Mouse (Mus musculus): ENCODE measurements around the gene Olfr901.

DNA sequence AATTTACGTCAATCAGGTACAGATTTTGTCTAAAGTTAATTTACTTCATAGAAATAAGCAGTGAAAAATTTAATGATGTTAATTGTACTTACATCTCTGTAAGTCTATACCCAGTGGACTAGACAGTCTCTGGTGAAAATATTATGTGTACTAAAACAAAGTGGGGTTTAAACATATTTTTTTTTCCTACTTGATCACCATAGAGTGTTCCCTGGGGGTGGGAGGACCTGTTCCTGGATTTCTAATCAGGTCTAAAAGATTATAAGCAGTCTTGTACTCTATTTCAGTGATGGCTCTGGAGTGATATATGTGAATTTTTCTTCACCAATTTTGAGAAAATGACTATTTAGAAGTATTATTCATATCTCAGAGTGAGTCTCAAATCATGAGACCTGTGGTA, 27.9 kb upstream of the Olfr901 start, which contains the start of gene Olfr147:
- no peak for TF ChIP-seq CTCF (IDR thresholded peaks at IDR 0.05; ENCODE audit: low read depth)
- TF ChIP-seq EP300 (IDR thresholded peaks at IDR 0.05; ENCODE audit: low read depth), result no peak

All from liver, embryonic 14.5 days (tissue).